Mouse (Mus musculus): Measurements from ENCODE around the gene Ten1. TPM values are rescaled to one million over a fixed set of nuclear protein-coding genes. Genes with fewer than 3 reads are reported as not detected.

The Ten1 gene
- polyA plus RNA-seq, 1 experiment from 2014 or later: 67.6 TPM

Other genes with a start within 250 kb of the Ten1 start
- gene Itgb4, start 224.1 kb upstream of the Ten1 start, polyA plus RNA-seq (2016; fragmentation: Nextera tagmentation; extraction: Ambion mirVana): 0.99 and 1.4 TPM in 2 replicates
- 100 and 109 TPM in 2 replicates for gene Galk1, start 186.1 kb upstream of the Ten1 start, polyA plus RNA-seq (2016; fragmentation: Nextera tagmentation; extraction: Ambion mirVana)
- gene H3f3b, start 170.9 kb upstream of the Ten1 start, polyA plus RNA-seq (2016; fragmentation: Nextera tagmentation; extraction: Ambion mirVana): 2,060 and 2,115 TPM in 2 replicates
- gene Unk, start 168.5 kb upstream of the Ten1 start, polyA plus RNA-seq (2016; fragmentation: Nextera tagmentation; extraction: Ambion mirVana): 47.9 and 48.6 TPM in 2 replicates
- 1.3 and 1.7 TPM in 2 replicates for gene Unc13d, start 120.9 kb upstream of the Ten1 start, polyA plus RNA-seq (2016; fragmentation: Nextera tagmentation; extraction: Ambion mirVana)
- gene Wbp2, start 111.9 kb upstream of the Ten1 start, polyA plus RNA-seq (2016; fragmentation: Nextera tagmentation; extraction: Ambion mirVana): 97.0 and 110 TPM in 2 replicates
- 3.7 and 5.0 TPM in 2 replicates for gene Trim47, start 71.6 kb upstream of the Ten1 start, polyA plus RNA-seq (2016; fragmentation: Nextera tagmentation; extraction: Ambion mirVana)
- 2.0 and 2.1 TPM in 2 replicates for gene Trim65, start 67.7 kb upstream of the Ten1 start, polyA plus RNA-seq (2016; fragmentation: Nextera tagmentation; extraction: Ambion mirVana)
- gene Mrpl38, start 60.0 kb upstream of the Ten1 start, polyA plus RNA-seq (2016; fragmentation: Nextera tagmentation; extraction: Ambion mirVana): 83.7 and 85.5 TPM in 2 replicates
- gene Fbf1, start 30.7 kb upstream of the Ten1 start, polyA plus RNA-seq (2016; fragmentation: Nextera tagmentation; extraction: Ambion mirVana): 63.2 and 67.0 TPM in 2 replicates
- gene Acox1, start 190 bp downstream of the Ten1 start, polyA plus RNA-seq (2016; fragmentation: Nextera tagmentation; extraction: Ambion mirVana): 42.2 and 44.0 TPM in 2 replicates
- 0.76 and 0.95 TPM in 2 replicates for gene Evpl, start 39.2 kb downstream of the Ten1 start, polyA plus RNA-seq (2016; fragmentation: Nextera tagmentation; extraction: Ambion mirVana)
- 85.3 and 88.4 TPM in 2 replicates for gene Srp68, start 75.4 kb downstream of the Ten1 start, polyA plus RNA-seq (2016; fragmentation: Nextera tagmentation; extraction: Ambion mirVana)
- gene Galr2, start 82.1 kb downstream of the Ten1 start, polyA plus RNA-seq (2016; fragmentation: Nextera tagmentation; extraction: Ambion mirVana): 1.4 and 2.0 TPM in 2 replicates
- gene Exoc7, start 108.4 kb downstream of the Ten1 start, polyA plus RNA-seq (2016; fragmentation: Nextera tagmentation; extraction: Ambion mirVana): 75.5 and 89.3 TPM in 2 replicates
- gene Foxj1, start 136.5 kb downstream of the Ten1 start, polyA plus RNA-seq (2016; fragmentation: Nextera tagmentation; extraction: Ambion mirVana): 7.1 and 7.3 TPM in 2 replicates
- 54.3 and 62.8 TPM in 2 replicates for gene Rnf157, start 214.2 kb downstream of the Ten1 start, polyA plus RNA-seq (2016; fragmentation: Nextera tagmentation; extraction: Ambion mirVana)
- 53.8 and 72.3 TPM in 2 replicates for gene Ubald2, start 235.2 kb downstream of the Ten1 start, polyA plus RNA-seq (2016; fragmentation: Nextera tagmentation; extraction: Ambion mirVana)

All from neural tube, embryonic 12.5 days (tissue).